Mouse (Mus musculus) frontal cortex, postnatal 10 days (tissue): Measurements from ENCODE around the gene Fars2.
A peak's percentile ranks its signal among the peaks of the same experiment; 100 is the strongest.

Experiments
- DNase-seq, 2 experiments: peaks; one replicate each; pipeline ENCODE4 v3.0.0; 2022; ENCODE audit warnings: low spot score in 2 of 2, mixed read lengths in 1 of 2

Gene Fars2

GRCm38 (mm10) chr13:36117143-36118014 lies at the start of gene Fars2, which contains the start of gene Lyrm4:
Gene Fars2, plus strand, starts transcription at chr13:36117412.
Gene Lyrm4, minus strand, starts transcription at chr13:36117526.
- peak; percentile 91 to 95 for DNase-seq

- DNase-seq, result no peak
These were observed 42.7 kb upstream of the Fars2 start for GRCm38 (mm10) chr13:36074484-36074883.

DNA sequence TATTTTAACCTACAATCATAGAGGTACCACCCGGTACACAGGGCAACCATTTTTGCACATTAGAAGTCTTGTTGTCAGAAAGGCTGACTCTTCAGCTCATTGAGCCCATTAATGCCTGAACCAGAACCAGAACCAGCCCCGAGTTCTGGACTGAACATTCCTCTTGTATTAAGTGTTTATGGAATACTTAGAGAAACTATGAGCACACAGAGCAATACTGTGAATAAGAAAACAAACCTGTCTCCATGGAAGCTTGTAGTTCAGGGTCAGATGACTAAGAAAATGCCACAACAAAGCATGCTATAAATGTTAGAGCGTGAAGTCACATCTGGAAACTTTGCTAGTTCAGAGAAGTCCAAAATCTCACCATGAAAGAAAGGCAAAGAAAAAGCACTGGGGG lies 35.6 kb upstream of the Fars2 start:
- DNase-seq, result no peak

GRCm38 (mm10) chr13:36084701-36085100 lies 32.5 kb upstream of the Fars2 start:
- no peak for DNase-seq

DNA sequence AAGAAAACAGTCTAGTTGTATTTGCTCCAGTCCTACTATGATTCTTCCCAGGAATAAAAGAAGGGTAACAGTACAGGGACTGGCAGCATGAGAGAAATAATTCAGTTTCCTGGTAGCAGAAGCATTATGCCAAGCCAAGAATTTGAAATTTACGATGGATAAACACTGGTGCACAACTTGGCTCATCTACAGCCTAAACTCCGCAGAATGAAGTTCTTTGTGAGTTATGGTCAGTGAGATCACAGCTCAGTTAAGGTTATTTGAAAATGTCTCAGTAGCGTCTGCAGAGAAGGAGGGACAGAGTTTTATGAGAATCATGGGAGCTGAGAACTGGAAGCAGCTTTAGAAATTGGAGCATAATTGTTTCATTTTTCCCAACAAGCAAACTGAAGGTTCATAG lies 31.2 kb upstream of the Fars2 start:
- DNase-seq, result no peak

DNA sequence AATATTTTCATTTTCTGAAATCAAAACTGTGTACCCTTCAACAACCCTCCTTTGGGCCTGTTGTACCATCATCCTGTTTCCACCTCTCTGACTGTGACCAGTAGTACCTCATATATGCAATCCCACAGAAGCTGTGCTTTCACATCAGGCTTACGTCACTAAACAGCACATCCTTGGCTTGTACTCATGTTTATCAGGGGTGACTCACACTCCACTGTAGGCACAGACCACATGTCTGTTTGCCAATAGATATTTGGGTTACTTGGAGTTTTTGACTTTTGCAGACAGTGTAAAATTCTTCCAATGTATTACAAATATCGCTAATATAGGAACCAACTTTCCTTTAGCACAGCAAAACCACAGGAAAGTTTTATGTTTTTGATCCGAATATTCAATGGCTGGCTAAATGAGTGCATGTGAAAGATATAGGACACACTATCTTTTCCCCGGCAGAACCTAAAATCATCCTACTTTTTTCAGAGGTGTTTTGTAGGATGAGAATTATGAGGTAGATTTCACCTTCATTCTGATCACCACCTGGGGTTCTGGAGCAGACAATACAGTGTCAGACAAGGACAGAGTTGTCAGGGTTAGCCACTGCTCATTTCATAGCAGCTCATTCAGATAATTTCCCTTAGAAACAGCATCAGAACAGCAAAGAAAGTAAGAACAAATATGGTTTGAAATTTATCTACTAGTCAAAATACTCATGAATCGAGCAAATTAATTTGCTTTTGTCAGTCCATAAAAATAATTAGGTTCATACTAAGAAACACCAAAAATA lies 30.4 kb upstream of the Fars2 start:
- DNase-seq, result no peak

DNA sequence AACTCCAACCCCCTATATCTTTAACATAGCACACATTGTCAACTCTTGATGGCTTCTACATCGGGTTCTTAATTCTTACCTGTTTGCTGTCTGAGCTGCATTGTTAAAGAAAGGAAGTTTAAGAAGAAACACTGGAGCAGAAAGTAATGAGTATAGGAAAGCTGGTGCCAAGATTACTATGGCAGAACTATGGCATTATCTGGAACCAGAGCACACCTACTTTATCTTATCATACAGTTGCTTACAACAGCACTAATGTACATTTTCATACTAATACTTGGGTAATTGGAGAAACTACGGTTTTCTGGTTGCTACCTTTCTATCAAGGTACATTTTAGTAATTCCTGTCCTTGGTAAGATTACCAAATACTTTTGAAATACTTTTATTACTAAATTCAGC lies 29.8 kb upstream of the Fars2 start:
- no peak for DNase-seq

DNA sequence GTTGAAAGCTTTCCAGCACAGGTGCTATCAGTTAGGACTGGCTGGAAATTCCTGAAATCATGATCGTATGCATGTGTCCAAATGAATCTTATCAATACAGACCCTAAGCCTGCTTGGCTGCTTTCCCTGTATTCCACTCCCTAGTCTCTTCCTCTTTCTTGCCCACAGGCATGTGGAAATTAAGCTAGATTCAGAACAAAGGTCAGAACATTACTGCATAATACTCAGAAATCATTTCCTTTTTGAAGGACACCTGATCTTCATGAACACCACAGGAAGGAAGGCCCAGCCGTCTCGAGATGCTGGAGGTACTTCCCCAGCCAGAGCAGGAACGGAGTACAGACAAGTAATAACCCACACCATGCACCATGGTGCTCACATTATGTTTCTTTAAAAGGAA lies 29.0 kb upstream of the Fars2 start:
- DNase-seq, result no peak

- DNase-seq, result no peak
These were observed 20.4 kb upstream of the Fars2 start for GRCm38 (mm10) chr13:36096684-36097383.

GRCm38 (mm10) chr13:36105591-36105990 lies 11.6 kb upstream of the Fars2 start:
- no peak for DNase-seq

GRCm38 (mm10) chr13:36108528-36108927 lies 8.7 kb upstream of the Fars2 start:
- DNase-seq, result no peak

DNA sequence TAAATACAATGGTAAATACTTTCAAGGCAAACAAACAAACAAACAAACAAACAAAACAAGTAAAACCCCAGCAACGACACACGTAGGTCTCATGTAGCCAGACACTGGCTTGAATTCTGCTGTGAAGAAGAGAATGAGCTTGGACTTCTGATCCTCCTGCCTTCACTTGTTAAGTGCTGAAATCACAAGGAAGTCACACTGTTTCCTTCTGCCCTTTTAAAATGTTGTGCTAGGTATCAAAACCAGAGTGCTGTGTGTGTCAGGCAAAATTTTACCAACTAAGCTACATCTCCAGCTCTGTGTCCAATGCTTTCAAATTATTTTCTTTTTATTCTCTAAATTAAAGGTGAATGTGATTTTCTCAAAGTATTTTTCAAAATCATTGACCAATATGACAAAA lies 5.9 kb upstream of the Fars2 start:
- DNase-seq, result no peak

- DNase-seq, result no peak
These were observed 4.0 kb upstream of the Fars2 start for GRCm38 (mm10) chr13:36113181-36113580.

DNA sequence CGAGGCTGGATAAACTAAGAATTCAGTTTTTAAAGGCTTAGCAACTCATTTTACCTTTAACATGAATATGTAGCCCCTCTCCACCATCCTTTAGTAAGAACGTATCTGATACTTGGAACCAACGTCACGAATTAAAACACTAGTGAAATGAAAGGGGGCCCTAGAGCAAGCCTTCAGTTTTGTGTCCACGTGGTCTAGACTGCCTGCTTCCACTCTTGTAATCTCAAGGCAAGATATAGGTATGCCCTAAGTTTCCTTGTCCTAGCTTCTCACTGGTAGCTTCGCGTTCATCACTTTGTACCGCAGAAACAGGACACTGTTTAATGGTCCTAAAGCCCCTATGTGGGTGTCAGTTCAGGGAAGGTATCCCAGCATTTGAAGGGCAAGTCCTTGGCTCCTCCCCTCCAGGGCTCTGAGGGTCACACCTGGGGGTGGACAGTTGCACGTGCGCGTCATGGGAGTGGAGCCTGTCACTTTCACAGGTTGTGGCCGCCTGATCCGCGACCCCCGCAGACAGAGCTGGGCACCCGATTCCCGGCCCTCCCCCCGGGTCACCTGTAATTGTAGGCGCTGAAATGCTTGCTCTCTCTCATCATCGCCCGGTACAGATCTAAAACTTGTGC lies 581 bp upstream of the Fars2 start:
- peak; percentile 32 to 48 for DNase-seq

DNA sequence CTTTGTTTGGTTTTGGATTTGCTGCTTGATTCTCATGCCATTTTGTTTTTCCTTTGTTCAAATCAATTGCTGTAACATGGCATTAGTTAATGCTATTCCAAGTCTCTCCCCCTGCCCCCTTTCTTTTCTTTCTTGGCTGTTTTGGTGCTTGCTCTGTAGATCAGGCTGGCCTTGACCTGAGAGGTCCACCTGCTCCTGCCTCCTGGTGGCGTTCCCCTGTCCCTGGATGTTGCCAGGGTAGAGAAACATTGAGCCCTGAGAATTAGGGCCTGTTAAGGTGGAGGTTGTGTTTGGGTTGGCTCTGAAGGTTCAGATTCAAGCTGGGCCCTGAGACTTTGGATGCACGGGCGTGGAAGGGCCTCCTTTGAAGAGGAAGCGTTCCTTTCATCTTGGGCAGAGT lies 2.5 kb downstream of the Fars2 start:
- DNase-seq, result no peak

DNA sequence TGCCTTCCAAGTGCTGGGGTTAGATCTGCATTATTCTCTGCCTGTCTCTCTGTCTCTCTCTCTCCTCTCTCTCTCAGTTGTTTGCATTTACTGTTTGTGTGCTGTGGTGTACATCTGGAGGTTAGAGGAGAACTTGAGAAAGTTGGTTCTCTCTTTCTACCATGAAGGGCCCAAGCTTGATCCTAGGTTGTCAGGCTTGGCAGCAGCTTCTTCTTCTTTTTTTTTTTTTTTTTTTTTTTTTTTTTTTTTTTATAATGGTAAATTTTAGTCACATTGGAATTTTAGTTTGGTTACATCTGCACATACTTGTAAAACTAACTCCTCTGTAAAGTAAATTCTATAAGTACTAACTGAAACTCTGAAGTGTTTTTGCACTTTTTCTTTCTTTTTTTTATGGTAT lies 3.4 kb downstream of the Fars2 start:
- DNase-seq, result no peak

DNA sequence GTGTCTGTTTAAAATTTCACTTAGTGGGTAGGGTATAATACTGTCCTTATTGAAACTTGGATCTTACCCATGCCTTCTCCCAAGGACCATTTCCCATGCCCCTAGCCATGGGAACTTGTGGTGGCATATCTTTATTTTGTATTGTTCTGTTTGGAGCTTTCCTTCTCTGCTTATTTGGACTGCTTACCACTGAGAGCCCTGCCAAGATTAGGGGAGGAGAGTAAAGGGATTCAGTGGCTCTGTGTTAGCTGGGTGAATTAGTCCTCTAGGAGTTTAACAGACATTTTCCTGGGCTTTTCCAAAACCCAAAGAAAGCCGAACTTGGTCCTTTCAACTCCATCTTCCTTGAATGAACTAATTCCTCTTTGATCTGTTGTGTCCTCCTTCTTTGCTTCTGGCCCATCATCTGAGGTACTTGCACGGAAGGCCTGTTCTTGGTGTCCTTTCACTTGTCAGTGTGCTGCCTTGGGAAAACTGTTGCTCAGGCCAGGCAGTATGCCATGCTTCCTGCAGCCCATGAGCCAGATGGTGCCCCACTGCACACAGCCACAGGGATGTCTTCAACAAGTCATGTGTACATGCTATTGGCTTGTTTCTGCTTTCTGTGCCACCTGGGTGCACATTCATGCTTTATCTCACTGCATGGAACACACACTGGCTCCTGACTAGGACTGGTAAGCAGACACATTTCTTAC lies 12.3 kb downstream of the Fars2 start:
- peak; percentile 26 to 39 for DNase-seq

GRCm38 (mm10) chr13:36131401-36131800 lies 14.2 kb downstream of the Fars2 start:
- no peak for DNase-seq

- DNase-seq, result no peak
These were observed 14.9 kb downstream of the Fars2 start for GRCm38 (mm10) chr13:36131992-36132649.

DNA sequence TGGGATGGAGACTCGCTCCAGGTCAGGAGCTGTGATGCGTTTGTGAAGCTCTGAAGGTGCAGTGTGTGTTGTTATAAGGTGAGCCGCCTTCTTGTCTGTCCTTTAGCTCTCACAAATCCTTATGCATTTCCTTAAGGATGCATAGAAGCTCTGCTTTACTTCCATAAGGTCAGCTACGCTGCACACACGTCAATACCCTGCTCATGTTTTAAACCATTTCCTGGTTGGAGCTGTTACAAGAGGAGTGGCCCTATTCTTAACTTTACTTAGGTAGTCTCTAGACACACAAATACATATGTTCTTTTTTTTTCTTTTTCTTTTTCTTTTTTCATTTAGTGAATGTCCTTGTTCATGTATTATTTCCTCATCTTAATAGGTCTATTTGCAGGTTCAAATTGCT lies 22.5 kb downstream of the Fars2 start:
- DNase-seq, result no peak
